Comparison of ENCODE assay signal across 12 mouse cellular contexts in the genomic region with DNA sequence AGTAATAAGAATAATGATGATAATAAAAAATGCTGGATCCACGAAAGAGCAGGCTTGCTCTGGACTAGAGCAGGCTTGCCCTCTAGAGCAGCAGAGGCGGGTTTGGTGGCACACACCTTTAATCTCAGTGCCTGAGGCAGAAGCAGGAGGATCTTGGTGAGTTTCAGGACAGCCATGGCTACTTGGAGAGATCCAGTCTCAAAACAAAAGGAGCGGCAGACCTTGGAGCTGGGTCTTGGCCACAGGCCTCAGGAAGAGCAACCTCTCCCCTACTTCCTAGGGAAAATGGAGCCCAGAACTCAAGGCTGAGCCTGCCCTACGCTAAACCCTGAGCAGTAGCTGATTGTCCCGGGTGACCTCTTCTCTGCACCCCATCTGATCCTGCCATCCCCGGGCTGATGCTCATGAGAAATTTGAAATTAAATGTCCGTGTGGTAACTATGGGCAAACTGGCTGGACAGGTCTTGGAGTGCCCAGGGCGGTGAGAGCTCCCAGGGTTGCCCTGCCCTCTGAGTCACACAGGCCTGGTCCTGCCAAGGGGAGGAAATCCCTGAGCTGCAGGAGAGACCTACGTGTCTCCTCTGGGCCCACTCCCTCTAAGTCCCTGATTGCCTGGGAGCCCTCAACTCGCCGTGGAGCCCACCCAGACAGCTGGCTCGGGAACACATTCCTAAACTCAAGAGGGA. TPM values are rescaled to one million over a fixed set of nuclear protein-coding genes. Genes with fewer than 3 reads are reported as not detected.
A peak's percentile ranks its signal among the peaks of the same experiment; 100 is the strongest.
DNase-seq lines count a peak whose midpoint lies in the region; ATAC-seq and TF ChIP-seq lines count a peak whose summit lies in the region.
"Had no signal": no experiment of that assay in that cellular context is flagged by ENCODE, and none has a peak within 500 bp of the region (broad histone marks: within the 10 kb centered on the region; RNA-seq: fewer than 3 reads in every experiment).

No protein-coding gene starts in this region.

- DNase-seq in heart, postnatal 4 days: no peak
- peak; percentile 68 for DNase-seq in Patski (ENCODE audit: low read depth, low spot score)
- DNase-seq in lung, postnatal 10 days: peak; percentile 62
- no peak for DNase-seq in gastrocnemius, postnatal 25 days
- no peak for DNase-seq in liver, postnatal 0 days
- DNase-seq: cerebellum, postnatal 14 days had no signal

- ATAC-seq in heart, embryonic 12.5 days (ENCODE audit: insufficient number of reproducible peaks, low FRiP score): no peak
- ATAC-seq in Patski: peak; percentile 64
- 0 out of 2 replicates have a peak, but pooled peaks have one; percentile 41 for ATAC-seq in kidney, embryonic 15.5 days (replicated peaks; ENCODE audit: low FRiP score)
- ATAC-seq in liver, postnatal 0 days: no peak
- ATAC-seq in liver, embryonic 12.5 days: no peak

- no peaks in the 10 kb centered on the region for H3K27me3 ChIP-seq in heart, embryonic 12.5 days (replicated peaks)
- H3K27me3 ChIP-seq in Patski: no peaks in the 10 kb centered on the region
- H3K27me3 ChIP-seq in kidney, embryonic 15.5 days: no peaks in the 10 kb centered on the region
- no peaks in the 10 kb centered on the region for H3K27me3 ChIP-seq in liver, postnatal 0 days (ENCODE audit: insufficient read depth, low read length)
- no peaks in the 10 kb centered on the region for H3K27me3 ChIP-seq in liver, embryonic 12.5 days (replicated peaks)
- H3K27me3 ChIP-seq: limb, embryonic 15.5 days had no signal

- TF ChIP-seq CTCF in Patski (IDR thresholded peaks at IDR 0.05): no peak
- no peak for TF ChIP-seq CTCF in liver, postnatal 0 days (IDR thresholded peaks at IDR 0.05; ENCODE audit: low read depth)

- H3K4me2 ChIP-seq in heart, embryonic 12.5 days: no peak overlapping the region
- H3K4me2 ChIP-seq in kidney, embryonic 15.5 days: no peak overlapping the region
- no peak overlapping the region for H3K4me2 ChIP-seq in liver, postnatal 0 days (ENCODE audit: low read depth, low read length)
- no peak overlapping the region for H3K4me2 ChIP-seq in liver, embryonic 12.5 days
- H3K4me2 ChIP-seq: hindbrain, embryonic 13.5 days; limb, embryonic 15.5 days had no signal

- peak overlapping the region; percentile 42; the same call in 1 of the 2 replicates for H3K9ac ChIP-seq in heart, embryonic 12.5 days
- H3K9ac ChIP-seq in kidney, embryonic 15.5 days: no peak overlapping the region
- no peak overlapping the region for H3K9ac ChIP-seq in liver, postnatal 0 days (replicated peaks)
- no peak overlapping the region for H3K9ac ChIP-seq in liver, embryonic 12.5 days
- H3K9ac ChIP-seq: hindbrain, embryonic 13.5 days; limb, embryonic 15.5 days had no signal

- H3K4me3 ChIP-seq in heart, embryonic 12.5 days: no peak overlapping the region
- no peak overlapping the region for H3K4me3 ChIP-seq in kidney, embryonic 15.5 days (replicated peaks)
- no peak overlapping the region for H3K4me3 ChIP-seq in liver, postnatal 0 days (ENCODE audit: low read depth, low read length)
- no peak overlapping the region for H3K4me3 ChIP-seq in liver, embryonic 12.5 days
- H3K4me3 ChIP-seq: forebrain, embryonic 10.5 days; hindbrain, embryonic 13.5 days; limb, embryonic 15.5 days had no signal

- POLR2A ChIA-PET in Patski (lab: Charles Lee): interaction anchor here (0.9 kb wide), 1 partner anchor 11 kb away, joined by 5 read pairs; no protein-coding TSS in a partner anchor

- H3K36me3 ChIP-seq in heart, embryonic 12.5 days: no peaks in the 10 kb centered on the region
- H3K36me3 ChIP-seq in kidney, embryonic 15.5 days: no peaks in the 10 kb centered on the region
- H3K36me3 ChIP-seq in liver, postnatal 0 days (replicated peaks; ENCODE audit: insufficient read depth, low read length): 0 out of 2 replicates have a peak, but pooled peaks cover 2% of the 10 kb centered on the region
- H3K36me3 ChIP-seq in liver, embryonic 12.5 days: no peaks in the 10 kb centered on the region
- H3K36me3 ChIP-seq: forebrain, embryonic 10.5 days; hindbrain, embryonic 13.5 days; limb, embryonic 15.5 days had no signal

- H3K27ac ChIP-seq in heart, embryonic 12.5 days (ENCODE audit: poor library complexity, severe bottlenecking): peak overlapping the region; percentile 84
- peak overlapping the region; percentile 81 for H3K27ac ChIP-seq in kidney, embryonic 15.5 days
- no peak overlapping the region for H3K27ac ChIP-seq in liver, postnatal 0 days (ENCODE audit: low read depth)
- no peak overlapping the region for H3K27ac ChIP-seq in liver, embryonic 12.5 days
- H3K27ac ChIP-seq: hindbrain, embryonic 13.5 days had no signal

- in situ Hi-C loops in Patski (cut with MboI; ENCODE audit: low pct_unique_long_range_greater_than_20kb): no loop called here

- TF ChIP-seq EP300 in liver, postnatal 0 days (IDR thresholded peaks at IDR 0.05; ENCODE audit: low read depth): no peak

- 59% methylated on average over 12 of the region's 12 CpGs for WGBS in heart, embryonic 12.5 days
- 66% methylated on average over 12 of the region's 12 CpGs for WGBS in kidney, embryonic 15.5 days
- 80% methylated on average over 12 of the region's 12 CpGs for WGBS in liver, postnatal 0 days (ENCODE audit: insufficient replicate concordance)
- 75% methylated on average over 12 of the region's 12 CpGs for WGBS in liver, embryonic 12.5 days (ENCODE audit: insufficient replicate concordance)

- peaks cover 90% of the 10 kb centered on the region for H3K4me1 ChIP-seq in heart, embryonic 12.5 days (replicated peaks)
- peaks cover 75% of the 10 kb centered on the region for H3K4me1 ChIP-seq in kidney, embryonic 15.5 days
- peaks cover 48% of the 10 kb centered on the region for H3K4me1 ChIP-seq in liver, postnatal 0 days (ENCODE audit: insufficient read depth)
- H3K4me1 ChIP-seq in liver, embryonic 12.5 days: peaks cover 70% of the 10 kb centered on the region

- CTCF ChIA-PET in Patski (lab: Charles Lee): interaction anchor here (1.0 to 1.4 kb wide), 2 partner anchors 10 to 22 kb away, joined by 3 to 5 read pairs; no protein-coding TSS in a partner anchor

- H3K9me3 ChIP-seq in heart, embryonic 12.5 days (replicated peaks): no peaks in the 10 kb centered on the region
- no peaks in the 10 kb centered on the region for H3K9me3 ChIP-seq in kidney, embryonic 15.5 days (replicated peaks)
- H3K9me3 ChIP-seq in liver, postnatal 0 days (ENCODE audit: low read length): no peaks in the 10 kb centered on the region
- no peaks in the 10 kb centered on the region for H3K9me3 ChIP-seq in liver, embryonic 12.5 days (replicated peaks)
- H3K9me3 ChIP-seq: forebrain, embryonic 10.5 days; hindbrain, embryonic 13.5 days; limb, embryonic 15.5 days had no signal

RNA-seq across cellular contexts. Expression of gene 1700001C19Rik, which starts 13.8 kb away (rescaled TPM):
- polyA plus RNA-seq in heart, embryonic 12.5 days (2016; fragmentation: Nextera tagmentation; extraction: Ambion mirVana): 1.0 and 1.2 TPM in 2 replicates
- total RNA-seq in heart, postnatal 4 days (2021): under 1 TPM; 0.32 to 0.45 TPM
- polyA plus RNA-seq in Patski (2021): 1.5 TPM
- 0.26 and 0.46 TPM in 2 replicates for polyA plus RNA-seq in kidney, embryonic 15.5 days (2015; fragmentation: Nextera tagmentation; extraction: Ambion mirVana)
- total RNA-seq in gastrocnemius, postnatal 25 days (2021): not detected
- 7.5 and 7.8 TPM in 2 replicates for polyA plus RNA-seq in liver, postnatal 0 days (2015; fragmentation: Nextera tagmentation; extraction: Ambion mirVana)
- 0.62 and 0.66 TPM in 2 replicates for polyA plus RNA-seq in liver, embryonic 12.5 days (2016; fragmentation: Nextera tagmentation; extraction: Ambion mirVana)
- polyA plus RNA-seq: forebrain, embryonic 10.5 days had no signal

RNA-seq across cellular contexts. Expression of gene AI661453, which starts 14.6 kb away (rescaled TPM):
- polyA plus RNA-seq in heart, embryonic 12.5 days (2016; fragmentation: Nextera tagmentation; extraction: Ambion mirVana): 0.85 and 1.1 TPM in 2 replicates
- total RNA-seq in heart, postnatal 4 days (2021): 1 to 10 TPM; 2.2 to 3.5 TPM
- polyA plus RNA-seq in Patski (2021): 20.0 TPM
- 1.7 and 2.1 TPM in 2 replicates for polyA plus RNA-seq in kidney, embryonic 15.5 days (2015; fragmentation: Nextera tagmentation; extraction: Ambion mirVana)
- total RNA-seq in gastrocnemius, postnatal 25 days (2021): under 1 TPM; 0.49 to 0.59 TPM
- polyA plus RNA-seq in liver, postnatal 0 days (2015; fragmentation: Nextera tagmentation; extraction: Ambion mirVana): 1.0 and 1.6 TPM in 2 replicates
- polyA plus RNA-seq in liver, embryonic 12.5 days (2016; fragmentation: Nextera tagmentation; extraction: Ambion mirVana): 0.10 and 0.31 TPM in 2 replicates

RNA-seq across cellular contexts. Expression of gene Guca1a, which starts 50.6 kb away (rescaled TPM):
- polyA plus RNA-seq in heart, embryonic 12.5 days (2016; fragmentation: Nextera tagmentation; extraction: Ambion mirVana): 3.2 and 3.8 TPM in 2 replicates
- under 1 TPM; 0.41 to 0.52 TPM for total RNA-seq in heart, postnatal 4 days (2021)
- polyA plus RNA-seq in Patski (2021): 0.13 TPM
- polyA plus RNA-seq in kidney, embryonic 15.5 days (2015; fragmentation: Nextera tagmentation; extraction: Ambion mirVana): 1.6 and 2.6 TPM in 2 replicates
- under 1 TPM in 1 of 2 experiments, not detected in 1; 0.43 TPM for total RNA-seq in gastrocnemius, postnatal 25 days (2021)
- 1.5 TPM in 2 replicates for polyA plus RNA-seq in liver, postnatal 0 days (2015; fragmentation: Nextera tagmentation; extraction: Ambion mirVana)
- polyA plus RNA-seq in liver, embryonic 12.5 days (2016; fragmentation: Nextera tagmentation; extraction: Ambion mirVana): 0.97 and 1.4 TPM in 2 replicates

RNA-seq across cellular contexts. Expression of gene Taf8, which starts 51.1 kb away (rescaled TPM):
- 21.1 and 22.1 TPM in 2 replicates for polyA plus RNA-seq in heart, embryonic 12.5 days (2016; fragmentation: Nextera tagmentation; extraction: Ambion mirVana)
- 10 to 100 TPM; 13.7 to 14.6 TPM for total RNA-seq in heart, postnatal 4 days (2021)
- 17.8 TPM for polyA plus RNA-seq in Patski (2021)
- polyA plus RNA-seq in kidney, embryonic 15.5 days (2015; fragmentation: Nextera tagmentation; extraction: Ambion mirVana): 32.2 and 37.0 TPM in 2 replicates
- 10 to 100 TPM in 1 of 2 experiments, 1 to 10 TPM in 1; 9.6 to 10.0 TPM for total RNA-seq in gastrocnemius, postnatal 25 days (2021)
- 6.5 and 8.1 TPM in 2 replicates for polyA plus RNA-seq in liver, postnatal 0 days (2015; fragmentation: Nextera tagmentation; extraction: Ambion mirVana)
- polyA plus RNA-seq in liver, embryonic 12.5 days (2016; fragmentation: Nextera tagmentation; extraction: Ambion mirVana): 17.6 and 18.0 TPM in 2 replicates

RNA-seq across cellular contexts. Expression of gene Ccnd3, which starts 53.8 kb away (rescaled TPM):
- 533 and 538 TPM in 2 replicates for polyA plus RNA-seq in heart, embryonic 12.5 days (2016; fragmentation: Nextera tagmentation; extraction: Ambion mirVana)
- total RNA-seq in heart, postnatal 4 days (2021): 100 to 1,000 TPM; 170 to 175 TPM
- polyA plus RNA-seq in Patski (2021): 99.7 TPM
- polyA plus RNA-seq in kidney, embryonic 15.5 days (2015; fragmentation: Nextera tagmentation; extraction: Ambion mirVana): 272 and 294 TPM in 2 replicates
- total RNA-seq in gastrocnemius, postnatal 25 days (2021): 10 to 100 TPM; 31.4 to 44.8 TPM
- polyA plus RNA-seq in liver, postnatal 0 days (2015; fragmentation: Nextera tagmentation; extraction: Ambion mirVana): 249 and 250 TPM in 2 replicates
- polyA plus RNA-seq in liver, embryonic 12.5 days (2016; fragmentation: Nextera tagmentation; extraction: Ambion mirVana): 546 and 555 TPM in 2 replicates

Comparison
In these comparisons a context has a peak if more than half of its experiments do, and no peak if none do; other contexts are left out.
1. ATAC-seq: peak in Patski (single experiment) and kidney, embryonic 15.5 days (single experiment); none in heart, embryonic 12.5 days (single experiment), liver, postnatal 0 days (single experiment) and liver, embryonic 12.5 days (single experiment).
2. H3K27ac ChIP-seq: peak in heart, embryonic 12.5 days (single experiment) and kidney, embryonic 15.5 days (single experiment); none in liver, postnatal 0 days (single experiment) and liver, embryonic 12.5 days (single experiment).
3. DNase-seq: peak in Patski (single experiment) and lung, postnatal 10 days (single experiment); none in heart, postnatal 4 days (single experiment), gastrocnemius, postnatal 25 days (single experiment) and liver, postnatal 0 days (single experiment).